Mouse (Mus musculus) testis, adult 2 months (tissue): Measurements from ENCODE around the gene D630045J12Rik.

ENCODE experiments used
- CTCF ChIP-seq: fragments of 200-500 bp; IDR thresholded peaks from 2 replicates; pipeline ENCODE4 v1.5.1; 2012; ENCODE audit warnings: low read depth, mild to moderate bottlenecking, inconsistent platforms, low read length, moderate library complexity; ENCODE audit not compliant: control insufficient read depth, insufficient read depth, insufficient replicate concordance
- POLR2A ChIP-seq: fragments of 200-500 bp; IDR thresholded peaks from 2 replicates; pipeline ENCODE4 v1.6.1; 2012; ENCODE audit warnings: low read depth, mild to moderate bottlenecking, inconsistent platforms, low read length, moderate library complexity; ENCODE audit not compliant: control insufficient read depth

- no peak for TF ChIP-seq CTCF
- TF ChIP-seq POLR2A = no peak
Observed at GRCm38 (mm10) chr6:38159576-38159975, 94.2 kb downstream of the D630045J12Rik start.
